Mouse (Mus musculus) ES-Bruce4 (cell line): ENCODE measurements around the gene 1700003H04Rik.

Experiments used
- CTCF ChIP-seq: IDR thresholded peaks from one replicate; pipeline ENCODE4 v1.8.1; 2011; ENCODE audit warnings: low read depth, low read length
- POLR2A ChIP-seq: IDR thresholded peaks from one replicate; pipeline ENCODE4 v1.8.1; 2011; ENCODE audit warnings: low read length; ENCODE audit not compliant: insufficient read depth

DNA sequence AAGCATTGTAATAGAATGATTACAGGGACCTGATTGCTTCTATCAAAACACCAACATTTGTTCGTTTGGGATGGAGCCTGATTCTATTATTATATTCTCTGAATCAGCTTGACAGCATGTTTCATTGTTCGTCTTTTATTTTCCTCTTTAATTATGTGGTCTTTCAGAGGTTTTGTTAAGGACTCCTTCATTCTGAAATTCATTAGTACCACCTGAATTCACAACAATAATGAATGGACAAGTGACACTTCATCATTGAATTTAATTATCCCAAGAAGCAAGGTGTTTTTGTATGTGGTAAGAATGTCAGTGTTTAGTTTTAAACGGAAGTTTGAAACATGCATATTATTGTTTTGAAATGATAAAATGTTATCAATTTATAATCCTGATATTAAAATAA, 42.1 kb upstream of the 1700003H04Rik start:
- TF ChIP-seq CTCF = no peak
- TF ChIP-seq POLR2A = no peak
